Mouse (Mus musculus): Measurements from ENCODE around the gene Zc3hc1. TPM values are rescaled to one million over a fixed set of nuclear protein-coding genes. Genes with fewer than 3 reads are reported as not detected.

Gene Zc3hc1
- polyA plus RNA-seq, 1 experiment from 2014 or later: 52.8 TPM

- no peak overlapping the region for H3K4me3 ChIP-seq (ENCODE audit: low read depth, low read length)
Measured at GRCm38 (mm10) chr6:30321002-30321401, 69.8 kb downstream of the Zc3hc1 start.

GRCm38 (mm10) chr6:30319216-30319615, 71.6 kb downstream of the Zc3hc1 start:
- ATAC-seq (ENCODE audit: low read depth) (no peak), DNase-seq (ENCODE audit: low spot score) (no peak)
- Histone ChIP-seq H3K4me1 (ENCODE audit: control insufficient read depth, insufficient read depth, low read length) (peaks cover 3% of the 10 kb centered on the region; the same call in 1 of the 2 replicates), H3K4me3 (ENCODE audit: low read depth, low read length) (no peak overlapping the region), H3K9me3 (ENCODE audit: control insufficient read depth, low read length) (no peaks in the 10 kb centered on the region), H3K27ac (replicated peaks; ENCODE audit: low read depth, low read length) (no peak overlapping the region), H3K27me3 (replicated peaks; ENCODE audit: control insufficient read depth, insufficient read depth, low read length) (no peaks in the 10 kb centered on the region), H3K9ac (ENCODE audit: low read depth, low read length) (no peak overlapping the region), H3K36me3 (ENCODE audit: control insufficient read depth, insufficient read depth, low read length) (no peaks in the 10 kb centered on the region), H3K4me2 (ENCODE audit: low read depth, low read length) (no peak overlapping the region)
- 78% methylated on average over 5 of the region's 5 CpGs for WGBS

More at GRCm38 (mm10) chr6:30321002-30321401, 69.8 kb downstream of the Zc3hc1 start:
- H3K9ac ChIP-seq (ENCODE audit: low read depth, low read length): no peak overlapping the region
- peaks cover 3% of the 10 kb centered on the region; the same call in 1 of the 2 replicates for H3K4me1 ChIP-seq (ENCODE audit: control insufficient read depth, insufficient read depth, low read length)
- 31% methylated on average over 4 of the region's 4 CpGs for WGBS
- ATAC-seq (ENCODE audit: low read depth): no peak
- no peaks in the 10 kb centered on the region for H3K9me3 ChIP-seq (ENCODE audit: control insufficient read depth, low read length)
- DNase-seq (ENCODE audit: low spot score): peak; percentile 10
- no peaks in the 10 kb centered on the region for H3K27me3 ChIP-seq (replicated peaks; ENCODE audit: control insufficient read depth, insufficient read depth, low read length)
- H3K4me2 ChIP-seq (ENCODE audit: low read depth, low read length): no peak overlapping the region
- H3K27ac ChIP-seq (replicated peaks; ENCODE audit: low read depth, low read length): no peak overlapping the region
- no peaks in the 10 kb centered on the region for H3K36me3 ChIP-seq (ENCODE audit: control insufficient read depth, insufficient read depth, low read length)

Other genes with a start within 250 kb of the Zc3hc1 start
- 51.5 and 53.1 TPM in 2 replicates for gene Ube2h, start 86.5 kb downstream of the Zc3hc1 start, polyA plus RNA-seq (2014; fragmentation: Nextera tagmentation; extraction: Ambion mirVana)
- gene Klhdc10, start 10.8 kb upstream of the Zc3hc1 start, polyA plus RNA-seq (2014; fragmentation: Nextera tagmentation; extraction: Ambion mirVana): 43.7 and 44.7 TPM in 2 replicates
- 31.0 and 36.9 TPM in 2 replicates for gene Tmem209, start 118.8 kb upstream of the Zc3hc1 start, polyA plus RNA-seq (2014; fragmentation: Nextera tagmentation; extraction: Ambion mirVana)
- gene Ssmem1, start 118.8 kb upstream of the Zc3hc1 start, polyA plus RNA-seq (2014; fragmentation: Nextera tagmentation; extraction: Ambion mirVana): 0.51 TPM in 1 of 2 replicates, not detected in the other
- 3.3 and 4.5 TPM in 2 replicates for gene Cpa2, start 150.6 kb upstream of the Zc3hc1 start, polyA plus RNA-seq (2014; fragmentation: Nextera tagmentation; extraction: Ambion mirVana)
- gene Cpa4, start 177.3 kb upstream of the Zc3hc1 start, polyA plus RNA-seq (2014; fragmentation: Nextera tagmentation; extraction: Ambion mirVana): 3.0 and 3.4 TPM in 2 replicates
- 0.92 and 1.3 TPM in 2 replicates for gene Cpa5, start 220.0 kb upstream of the Zc3hc1 start, polyA plus RNA-seq (2014; fragmentation: Nextera tagmentation; extraction: Ambion mirVana)
- gene Cpa1, start 248.2 kb upstream of the Zc3hc1 start, polyA plus RNA-seq (2014; fragmentation: Nextera tagmentation; extraction: Ambion mirVana): 1.3 and 1.7 TPM in 2 replicates